8 mouse cellular contexts compared by ENCODE assay signal in genomic region chrX:160137861-160138717, GRCm38 (mm10). TPM values are rescaled to one million over a fixed set of nuclear protein-coding genes. Genes with fewer than 3 reads are reported as not detected.
DNase-seq lines count a peak whose midpoint lies in the region; ATAC-seq and TF ChIP-seq lines count a peak whose summit lies in the region.

Gene Pdha1, minus strand, starts transcription at chrX:160138413.

- no peak for TF ChIP-seq CTCF in ES-Bruce4 (IDR thresholded peaks at IDR 0.05; ENCODE audit: low read depth, low read length)
- TF ChIP-seq CTCF in lung, adult 2 months (IDR thresholded peaks at IDR 0.05; ENCODE audit: insufficient read depth, low read length), result no peak

- peak within 1 kb of the TSS; percentile 88 for H3K4me3 ChIP-seq in ES-Bruce4 (ENCODE audit: low read depth, low read length)
- H3K4me3 ChIP-seq in forebrain, embryonic 14.5 days (ENCODE audit: low read depth, low read length), result peak within 1 kb of the TSS; percentile 56
- H3K4me3 ChIP-seq in lung, adult 2 months (replicated peaks; ENCODE audit: extremely low read depth, low read depth, low read length), result peak within 1 kb of the TSS; percentile 82

- H3K27me3 ChIP-seq in ES-Bruce4 (ENCODE audit: control insufficient read depth, insufficient read depth, low read length, poor library complexity, severe bottlenecking), result no peaks in the 10 kb centered on the region
- no peaks in the 10 kb centered on the region for H3K27me3 ChIP-seq in forebrain, embryonic 14.5 days (replicated peaks; ENCODE audit: control insufficient read depth, insufficient read depth, low read length)

- DNase-seq in forebrain, embryonic 14.5 days (ENCODE audit: low spot score), result peak; percentile 94
- peak; percentile 83 to 88 for DNase-seq in heart, postnatal 14 days
- DNase-seq in layer of hippocampus, adult 18-20 months (ENCODE audit: low spot score in 2 of 2), result peak; percentile 78 to 86
- DNase-seq in lung, adult 2 months, result peak; percentile 84
- DNase-seq in thymus, adult 18-20 months, result peak; percentile 71 to 79

- peak within 1 kb of the TSS; percentile 77 for H3K9ac ChIP-seq in ES-Bruce4 (ENCODE audit: low read depth, poor library complexity, severe bottlenecking)
- peak within 1 kb of the TSS; percentile 68 for H3K9ac ChIP-seq in forebrain, embryonic 14.5 days (ENCODE audit: low read length)

- peak within 1 kb of the TSS; percentile 55 for H3K4me2 ChIP-seq in forebrain, embryonic 14.5 days (ENCODE audit: low read length)

- WGBS in forebrain, embryonic 14.5 days, result 32% methylated on average over 63 of the region's 67 CpGs
- 23% methylated on average over 64 of the region's 67 CpGs for WGBS in lung, adult 2 months

- TF ChIP-seq EP300 in ES-Bruce4 (IDR thresholded peaks at IDR 0.05; ENCODE audit: insufficient read depth, low read depth, low read length), result no peak

- intact Hi-C loops in heart, postnatal 14 days (cut with DNase I), result loop anchor here (5.0 kb wide), 1 partner anchor 629 kb away; the partner anchor contains the start of gene Rs1

- no peaks in the 10 kb centered on the region for H3K4me1 ChIP-seq in ES-Bruce4 (ENCODE audit: control insufficient read depth, insufficient read depth, low read length)
- H3K4me1 ChIP-seq in forebrain, embryonic 14.5 days (ENCODE audit: control insufficient read depth, insufficient read depth, low read length), result 0 out of 2 replicates have a peak, but pooled peaks cover 6% of the 10 kb centered on the region
- H3K4me1 ChIP-seq in lung, adult 2 months (ENCODE audit: control insufficient read depth, insufficient read depth, low read length), result no peaks in the 10 kb centered on the region; the same call in 1 of the 2 replicates

- no peak for TF ChIP-seq POLR2A in ES-Bruce4 (IDR thresholded peaks at IDR 0.05; ENCODE audit: insufficient read depth, low read length)
- TF ChIP-seq POLR2A in lung, adult 2 months (IDR thresholded peaks at IDR 0.05; ENCODE audit: borderline replicate concordance, extremely low read depth, low read depth, low read length), result peak; percentile 69

- no peaks in the 10 kb centered on the region for H3K9me3 ChIP-seq in ES-Bruce4 (replicated peaks; ENCODE audit: control insufficient read depth, insufficient read depth, low read length, poor library complexity, severe bottlenecking)
- H3K9me3 ChIP-seq in forebrain, embryonic 14.5 days (replicated peaks; ENCODE audit: control insufficient read depth, low read length), result no peaks in the 10 kb centered on the region

- ATAC-seq in cerebellum, adult (ENCODE audit: insufficient number of reproducible peaks, low FRiP score, low TSS enrichment), result peak; percentile 97
- ATAC-seq in forebrain, embryonic 14.5 days, result peak; percentile 99
- peak; percentile 97 for ATAC-seq in neutrophil, adult 5-6 weeks (ENCODE audit: extremely low read depth, insufficient number of reproducible peaks, low FRiP score, poor library complexity, severe bottlenecking)

- no peaks in the 10 kb centered on the region for H3K36me3 ChIP-seq in ES-Bruce4 (ENCODE audit: control insufficient read depth, insufficient read depth, low read length, poor library complexity, severe bottlenecking)
- no peaks in the 10 kb centered on the region for H3K36me3 ChIP-seq in forebrain, embryonic 14.5 days (ENCODE audit: control insufficient read depth, insufficient read depth, low read length)

- peak within 1 kb of the TSS; percentile 90 for H3K27ac ChIP-seq in ES-Bruce4 (ENCODE audit: insufficient read depth, low read length)
- peak within 1 kb of the TSS; percentile 71 for H3K27ac ChIP-seq in forebrain, embryonic 14.5 days (ENCODE audit: low read depth, low read length)

RNA-seq across cellular contexts. Expression of gene Pdha1, which starts in this region (rescaled TPM):
- 257 and 258 TPM in 2 replicates for polyA plus RNA-seq in ES-Bruce4 (2011; ENCODE audit: insufficient read depth, insufficient read length, low read depth, missing spikeins)
- 107 and 125 TPM in 2 replicates for polyA plus RNA-seq in forebrain, embryonic 14.5 days (2014; fragmentation: Nextera tagmentation; extraction: Ambion mirVana)
- total RNA-seq in heart, postnatal 14 days (2021), result 1,000 to 10,000 TPM; 1,001 to 1,064 TPM
- 100 to 1,000 TPM; 224 to 234 TPM for total RNA-seq in layer of hippocampus, adult 18-20 months (2021)
- 37.2 and 62.8 TPM in 2 replicates for polyA plus RNA-seq in lung, adult 2 months (2012; rRNA removed)
- total RNA-seq in neutrophil, adult 5-6 weeks (2017), result 81.4 and 93.1 TPM in 2 replicates

Comparison
In these comparisons a context has a peak if more than half of its experiments do, and no peak if none do; other contexts are left out.
1. Peak in every context shown above with its lines: DNase-seq, ATAC-seq, H3K4me3 ChIP-seq and H3K27ac ChIP-seq.
2. RNA of gene Pdha1 (total RNA-seq): 1,001 to 1,064 TPM in heart, postnatal 14 days; 224 to 234 TPM in layer of hippocampus, adult 18-20 months and 81.4 to 93.1 TPM in neutrophil, adult 5-6 weeks; every median in the first group is over 4 times any median in the second.